8 mouse cellular contexts compared by ENCODE assay signal in the genomic region with DNA sequence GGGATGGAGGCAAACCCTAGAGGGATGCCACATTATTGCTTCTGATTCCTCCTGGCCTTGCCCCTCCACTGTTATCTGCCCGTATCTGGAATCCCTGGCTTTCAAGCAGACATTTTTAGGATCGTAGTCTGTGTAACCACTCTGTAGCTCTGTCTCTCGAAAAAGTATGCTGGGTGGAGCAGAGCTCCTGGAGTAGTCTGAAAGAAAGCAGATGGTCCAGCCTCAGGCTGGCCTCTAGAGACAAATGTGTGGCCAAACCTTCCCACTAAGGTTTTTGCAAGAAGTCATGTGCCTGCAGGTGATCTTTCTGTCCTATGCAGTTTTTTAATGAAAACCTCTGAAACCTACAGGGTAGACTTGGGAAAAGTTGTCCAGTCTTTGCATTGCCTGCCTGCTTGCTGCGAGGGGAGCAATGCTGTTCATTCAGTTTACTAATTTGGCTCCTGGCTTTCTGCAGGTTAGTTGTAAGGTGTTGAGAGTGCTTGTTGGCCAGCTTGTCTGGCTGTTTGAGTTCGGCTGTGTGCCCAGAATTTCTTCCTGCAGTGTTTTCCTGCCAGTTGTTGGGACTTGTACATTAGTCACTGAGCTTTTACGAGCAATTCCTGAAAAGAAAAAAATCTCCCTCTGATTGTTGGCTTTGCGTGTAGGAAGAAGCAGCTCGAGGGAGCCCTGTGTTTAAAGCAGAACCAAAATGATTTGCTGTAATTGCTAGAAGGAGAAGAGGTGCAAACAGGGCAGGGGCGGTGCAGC. TPM values are rescaled to one million over a fixed set of nuclear protein-coding genes. Genes with fewer than 3 reads are reported as not detected.
A peak's percentile ranks its signal among the peaks of the same experiment; 100 is the strongest.
DNase-seq lines count a peak whose midpoint lies in the region; ATAC-seq and TF ChIP-seq lines count a peak whose summit lies in the region.

No protein-coding gene starts in this region.

- H3K27ac ChIP-seq in liver, adult 2 months (replicated peaks; ENCODE audit: insufficient read depth, low read depth, low read length), result no peak overlapping the region
- H3K27ac ChIP-seq in embryonic facial prominence, embryonic 10.5 days (replicated peaks), result no peak overlapping the region; the same call in 1 of the 2 replicates
- H3K27ac ChIP-seq in hindbrain, embryonic 11.5 days (ENCODE audit: low read depth, low read length), result no peak overlapping the region
- peak overlapping the region; percentile 98 for H3K27ac ChIP-seq in limb, embryonic 10.5 days
- peak overlapping the region; percentile 98 for H3K27ac ChIP-seq in midbrain, embryonic 15.5 days

- peaks cover 19% of the 10 kb centered on the region for H3K79me2 ChIP-seq in liver, adult 2 months (ENCODE audit: control insufficient read depth, insufficient read depth, low read length)

- 11% methylated on average over 9 of the region's 9 CpGs for WGBS in liver, adult 2 months
- 59% methylated on average over 9 of the region's 9 CpGs for WGBS in embryonic facial prominence, embryonic 10.5 days
- 67% methylated on average over 9 of the region's 9 CpGs for WGBS in hindbrain, embryonic 11.5 days
- 53% methylated on average over 9 of the region's 9 CpGs for WGBS in limb, embryonic 10.5 days
- WGBS in midbrain, embryonic 15.5 days, result 52% methylated on average over 9 of the region's 9 CpGs

- H3K27me3 ChIP-seq in liver, adult 2 months (ENCODE audit: control insufficient read depth, insufficient read depth, low read length), result no peaks in the 10 kb centered on the region
- 0 out of 2 replicates have a peak, but pooled peaks cover 5% of the 10 kb centered on the region for H3K27me3 ChIP-seq in embryonic facial prominence, embryonic 10.5 days (replicated peaks; ENCODE audit: low read depth, poor library complexity, severe bottlenecking)
- no peaks in the 10 kb centered on the region for H3K27me3 ChIP-seq in hindbrain, embryonic 11.5 days (ENCODE audit: control insufficient read depth, insufficient read depth, low read length)
- H3K27me3 ChIP-seq in limb, embryonic 10.5 days (ENCODE audit: low read depth, poor library complexity, severe bottlenecking), result no peaks in the 10 kb centered on the region
- H3K27me3 ChIP-seq in midbrain, embryonic 15.5 days (replicated peaks), result no peaks in the 10 kb centered on the region

- H3K9me3 ChIP-seq in embryonic facial prominence, embryonic 10.5 days, result peaks cover under 1% of the 10 kb centered on the region; the same call in 1 of the 2 replicates
- no peaks in the 10 kb centered on the region for H3K9me3 ChIP-seq in hindbrain, embryonic 11.5 days (ENCODE audit: control insufficient read depth, low read length)
- no peaks in the 10 kb centered on the region for H3K9me3 ChIP-seq in limb, embryonic 10.5 days (replicated peaks)
- H3K9me3 ChIP-seq in midbrain, embryonic 15.5 days, result no peaks in the 10 kb centered on the region

- no peak overlapping the region for H3K9ac ChIP-seq in liver, adult 2 months (ENCODE audit: low read depth, low read length)
- peak overlapping the region; percentile 94 for H3K9ac ChIP-seq in hindbrain, embryonic 11.5 days (ENCODE audit: low read depth, low read length)
- H3K9ac ChIP-seq in midbrain, embryonic 15.5 days, result peak overlapping the region; percentile 98

- no peak overlapping the region for H3K4me3 ChIP-seq in liver, adult 2 months (ENCODE audit: insufficient read depth, low read depth, low read length)
- H3K4me3 ChIP-seq in embryonic facial prominence, embryonic 10.5 days, result peak overlapping the region; percentile 66
- H3K4me3 ChIP-seq in hindbrain, embryonic 11.5 days (ENCODE audit: low read depth, low read length), result peak overlapping the region; percentile 84
- H3K4me3 ChIP-seq in limb, embryonic 10.5 days, result peak overlapping the region; percentile 94
- peak overlapping the region; percentile 93 for H3K4me3 ChIP-seq in midbrain, embryonic 15.5 days

- TF ChIP-seq CTCF in liver, adult 2 months (IDR thresholded peaks at IDR 0.05; ENCODE audit: low read depth, low read length), result no peak

- ATAC-seq in hindbrain, embryonic 11.5 days (ENCODE audit: low FRiP score), result no peak
- ATAC-seq in midbrain, embryonic 15.5 days (replicated peaks), result no peak
- no peak for ATAC-seq in erythroid progenitor cell, adult 5-6 weeks (replicated peaks; ENCODE audit: low FRiP score, poor library complexity, severe bottlenecking)

- H3K4me2 ChIP-seq in hindbrain, embryonic 11.5 days (replicated peaks; ENCODE audit: low read depth, low read length), result peak overlapping the region; percentile 80
- peak overlapping the region; percentile 83 for H3K4me2 ChIP-seq in midbrain, embryonic 15.5 days

- TF ChIP-seq POLR2A in liver, adult 2 months (IDR thresholded peaks at IDR 0.05; ENCODE audit: extremely low read depth, insufficient read depth, low read length), result no peak

- peaks cover 15% of the 10 kb centered on the region for H3K4me1 ChIP-seq in liver, adult 2 months (ENCODE audit: control insufficient read depth, insufficient read depth, low read length)
- H3K4me1 ChIP-seq in embryonic facial prominence, embryonic 10.5 days, result peaks cover 49% of the 10 kb centered on the region
- peaks cover 2% of the 10 kb centered on the region; the same call in 1 of the 2 replicates for H3K4me1 ChIP-seq in hindbrain, embryonic 11.5 days (replicated peaks; ENCODE audit: control insufficient read depth, insufficient read depth, low read length)
- peaks cover 46% of the 10 kb centered on the region for H3K4me1 ChIP-seq in limb, embryonic 10.5 days
- peaks cover 54% of the 10 kb centered on the region for H3K4me1 ChIP-seq in midbrain, embryonic 15.5 days

- DNase-seq in liver, adult 2 months (ENCODE audit: extremely low read depth, low read depth, low spot score), result peak; percentile 85
- no peak for DNase-seq in liver
- DNase-seq in embryonic facial prominence, embryonic 10.5 days (ENCODE audit: low spot score), result no peak
- no peak for DNase-seq in hindbrain, embryonic 11.5 days (ENCODE audit: low spot score)
- no peak for DNase-seq in limb, embryonic 10.5 days (ENCODE audit: low spot score)
- no peak for DNase-seq in testis, postnatal 10 days (ENCODE audit: low spot score)

- H3K36me3 ChIP-seq in liver, adult 2 months (ENCODE audit: control insufficient read depth, insufficient read depth, low read length), result no peaks in the 10 kb centered on the region
- no peaks in the 10 kb centered on the region for H3K36me3 ChIP-seq in embryonic facial prominence, embryonic 10.5 days (replicated peaks)
- H3K36me3 ChIP-seq in hindbrain, embryonic 11.5 days (ENCODE audit: control insufficient read depth, insufficient read depth, low read length), result no peaks in the 10 kb centered on the region
- H3K36me3 ChIP-seq in limb, embryonic 10.5 days, result 0 out of 2 replicates have a peak, but pooled peaks cover 4% of the 10 kb centered on the region
- no peaks in the 10 kb centered on the region for H3K36me3 ChIP-seq in midbrain, embryonic 15.5 days (replicated peaks)

RNA-seq across cellular contexts. Expression of gene Hic2, which starts 1.7 kb away (rescaled TPM):
- total RNA-seq in liver, adult 2 months (2014; rRNA removed), result 0.83 and 1.2 TPM in 2 replicates
- polyA plus RNA-seq in liver, adult 2 months (2012; rRNA removed), result 0.87 and 1.1 TPM in 2 replicates
- 17.0 and 17.1 TPM in 2 replicates for polyA plus RNA-seq in embryonic facial prominence, embryonic 10.5 days (2016; fragmentation: Nextera tagmentation; extraction: Ambion mirVana)
- 7.9 and 8.7 TPM in 2 replicates for polyA plus RNA-seq in hindbrain, embryonic 11.5 days (2014; fragmentation: Nextera tagmentation; extraction: Ambion mirVana)
- polyA plus RNA-seq in limb, embryonic 10.5 days (2016; fragmentation: Nextera tagmentation; extraction: Ambion mirVana), result 16.8 and 19.3 TPM in 2 replicates
- polyA plus RNA-seq in midbrain, embryonic 15.5 days (2015; fragmentation: Nextera tagmentation; extraction: Ambion mirVana), result 11.1 and 11.6 TPM in 2 replicates
- total RNA-seq in erythroid progenitor cell, adult 5-6 weeks (2015; ENCODE audit: low replicate concordance), result under 0.01 TPM in 1 of 2 replicates, not detected in the other
- 0.13 and 0.23 TPM in 2 replicates for total RNA-seq in erythroid progenitor cell, adult 5-6 weeks (2017; ENCODE audit: low replicate concordance)

RNA-seq across cellular contexts. Expression of gene Rimbp3, which starts 26.7 kb away (rescaled TPM):
- not detected in 2 replicates for total RNA-seq in liver, adult 2 months (2014; rRNA removed)
- not detected in 2 replicates for polyA plus RNA-seq in liver, adult 2 months (2012; rRNA removed)
- polyA plus RNA-seq in embryonic facial prominence, embryonic 10.5 days (2016; fragmentation: Nextera tagmentation; extraction: Ambion mirVana), result 0.70 and 0.79 TPM in 2 replicates
- polyA plus RNA-seq in hindbrain, embryonic 11.5 days (2014; fragmentation: Nextera tagmentation; extraction: Ambion mirVana), result 0.78 and 1.0 TPM in 2 replicates
- polyA plus RNA-seq in limb, embryonic 10.5 days (2016; fragmentation: Nextera tagmentation; extraction: Ambion mirVana), result 0.18 and 0.49 TPM in 2 replicates
- 2.6 and 3.3 TPM in 2 replicates for polyA plus RNA-seq in midbrain, embryonic 15.5 days (2015; fragmentation: Nextera tagmentation; extraction: Ambion mirVana)
- total RNA-seq in erythroid progenitor cell, adult 5-6 weeks (2015; ENCODE audit: low replicate concordance), result not detected in 2 replicates
- total RNA-seq in erythroid progenitor cell, adult 5-6 weeks (2017; ENCODE audit: low replicate concordance), result 0.38 TPM in 1 of 2 replicates, not detected in the other

RNA-seq across cellular contexts. Expression of gene Ube2l3, which starts 32.6 kb away (rescaled TPM):
- 33.8 and 34.7 TPM in 2 replicates for total RNA-seq in liver, adult 2 months (2014; rRNA removed)
- polyA plus RNA-seq in liver, adult 2 months (2012; rRNA removed), result 45.7 and 54.0 TPM in 2 replicates
- 410 and 436 TPM in 2 replicates for polyA plus RNA-seq in embryonic facial prominence, embryonic 10.5 days (2016; fragmentation: Nextera tagmentation; extraction: Ambion mirVana)
- 415 and 422 TPM in 2 replicates for polyA plus RNA-seq in hindbrain, embryonic 11.5 days (2014; fragmentation: Nextera tagmentation; extraction: Ambion mirVana)
- polyA plus RNA-seq in limb, embryonic 10.5 days (2016; fragmentation: Nextera tagmentation; extraction: Ambion mirVana), result 432 and 433 TPM in 2 replicates
- 262 and 275 TPM in 2 replicates for polyA plus RNA-seq in midbrain, embryonic 15.5 days (2015; fragmentation: Nextera tagmentation; extraction: Ambion mirVana)
- 110 and 161 TPM in 2 replicates for total RNA-seq in erythroid progenitor cell, adult 5-6 weeks (2015; ENCODE audit: low replicate concordance)
- total RNA-seq in erythroid progenitor cell, adult 5-6 weeks (2017; ENCODE audit: low replicate concordance), result 31.6 and 40.6 TPM in 2 replicates

RNA-seq across cellular contexts. Expression of gene Tmem191c, which starts 40.8 kb away (rescaled TPM):
- total RNA-seq in liver, adult 2 months (2014; rRNA removed), result 0.37 and 0.87 TPM in 2 replicates
- 0.97 and 1.4 TPM in 2 replicates for polyA plus RNA-seq in liver, adult 2 months (2012; rRNA removed)
- 7.1 and 8.9 TPM in 2 replicates for polyA plus RNA-seq in embryonic facial prominence, embryonic 10.5 days (2016; fragmentation: Nextera tagmentation; extraction: Ambion mirVana)
- polyA plus RNA-seq in hindbrain, embryonic 11.5 days (2014; fragmentation: Nextera tagmentation; extraction: Ambion mirVana), result 5.7 and 7.7 TPM in 2 replicates
- 4.7 and 9.1 TPM in 2 replicates for polyA plus RNA-seq in limb, embryonic 10.5 days (2016; fragmentation: Nextera tagmentation; extraction: Ambion mirVana)
- polyA plus RNA-seq in midbrain, embryonic 15.5 days (2015; fragmentation: Nextera tagmentation; extraction: Ambion mirVana), result 63.2 and 67.6 TPM in 2 replicates
- total RNA-seq in erythroid progenitor cell, adult 5-6 weeks (2015; ENCODE audit: low replicate concordance), result 4.6 TPM in 1 of 2 replicates, not detected in the other
- total RNA-seq in erythroid progenitor cell, adult 5-6 weeks (2017; ENCODE audit: low replicate concordance), result not detected in 2 replicates

Comparison
In these comparisons a context has a peak if more than half of its experiments do, and no peak if none do; other contexts are left out.
1. H3K27ac ChIP-seq: peak in limb, embryonic 10.5 days (single experiment) and midbrain, embryonic 15.5 days (single experiment); none in liver, adult 2 months (single experiment), embryonic facial prominence, embryonic 10.5 days (single experiment) and hindbrain, embryonic 11.5 days (single experiment).